21 mouse cellular contexts compared by ENCODE assay signal in the genomic region with DNA sequence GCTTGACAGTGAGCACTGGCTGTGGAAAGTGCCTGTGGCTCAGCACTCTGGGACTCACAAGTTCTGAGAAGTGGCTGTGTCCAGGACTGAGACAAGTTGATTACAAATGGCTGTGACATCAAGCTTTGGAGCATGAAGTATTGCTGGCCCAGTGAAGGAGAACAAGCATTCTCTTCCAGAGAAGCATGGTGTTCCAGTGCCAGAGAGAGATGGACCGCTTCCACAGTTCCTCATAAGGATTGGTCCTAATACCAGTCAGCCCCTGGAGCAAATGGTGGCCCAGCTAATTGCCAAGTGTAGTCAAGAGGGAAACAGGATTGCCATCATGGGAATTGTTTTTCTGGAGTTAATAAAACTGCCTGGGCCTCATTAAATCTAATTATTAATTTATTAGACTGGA. TPM values are rescaled to one million over a fixed set of nuclear protein-coding genes. Genes with fewer than 3 reads are reported as not detected.
DNase-seq lines count a peak whose midpoint lies in the region; TF ChIP-seq lines count a peak whose summit lies in the region.
"Had no signal": no experiment of that assay in that cellular context is flagged by ENCODE, and none has a peak within 500 bp of the region (broad histone marks: within the 10 kb centered on the region; RNA-seq: fewer than 3 reads in every experiment).

No protein-coding gene starts in this region.

- H3K4me3 ChIP-seq in left cerebral cortex, adult 2 months: no peak overlapping the region
- H3K4me3 ChIP-seq: embryonic facial prominence, embryonic 10.5 days; forebrain, embryonic 10.5 days; hindbrain, embryonic 15.5 days; limb, embryonic 15.5 days; midbrain, embryonic 13.5 days; neural tube, embryonic 12.5 days had no signal

- no peak for TF ChIP-seq CTCF in left cerebral cortex, adult 2 months (IDR thresholded peaks at IDR 0.05)

- intact Hi-C loops in left cerebral cortex, postnatal 4 days (cut with DNase I): no loop called here
- intact Hi-C loops in left cerebral cortex, adult 2 months (cut with DNase I): no loop called here

- peak; percentile 46 for DNase-seq in gastrocnemius, adult 18-20 months (ENCODE audit: low spot score)
- DNase-seq in gastrocnemius, postnatal 10 days: no peak
- DNase-seq in left cerebral cortex, postnatal 4 days: peak; percentile 68
- no peak for DNase-seq in left cerebral cortex, adult 2 months (ENCODE audit: extremely low spot score in 1 of 2, low spot score in 2 of 2)
- DNase-seq in fat pad, adult 2 months (ENCODE audit: extremely low read depth, low read depth, low spot score): peak; percentile 70
- no peak for DNase-seq in right cerebral cortex, adult 18-20 months
- no peak for DNase-seq in heart, adult 9 months (ENCODE audit: low spot score in 2 of 2)
- DNase-seq: cerebellum, adult 11 months; heart, adult 18-20 months; heart, postnatal 4 days; lung, embryonic 14.5 days; right cerebral cortex, postnatal 25 days had no signal

- H3K27ac ChIP-seq in left cerebral cortex, adult 2 months: no peak overlapping the region
- H3K27ac ChIP-seq: embryonic facial prominence, embryonic 10.5 days; forebrain, embryonic 10.5 days; hindbrain, embryonic 15.5 days; limb, embryonic 15.5 days; liver, embryonic 14.5 days; midbrain, embryonic 13.5 days; neural tube, embryonic 12.5 days had no signal

RNA-seq across cellular contexts. Expression of a gene that starts 7.3 kb away (rescaled TPM):
- total RNA-seq in gastrocnemius, adult 18-20 months (2021): 1 to 10 TPM; 5.1 to 5.6 TPM
- 10 to 100 TPM; 26.0 to 37.9 TPM for total RNA-seq in gastrocnemius, postnatal 10 days (2021)
- 10 to 100 TPM; 11.9 to 13.5 TPM for total RNA-seq in left cerebral cortex, postnatal 4 days (2021)
- total RNA-seq in left cerebral cortex, adult 2 months (2021): 10 to 100 TPM; 13.8 to 14.0 TPM
- total RNA-seq: MEL had no signal

RNA-seq across cellular contexts. Expression of a gene that starts 23.8 kb away (rescaled TPM):
- 10 to 100 TPM; 31.9 to 38.1 TPM for total RNA-seq in gastrocnemius, adult 18-20 months (2021)
- 10 to 100 TPM; 21.1 to 27.7 TPM for total RNA-seq in gastrocnemius, postnatal 10 days (2021)
- 10 to 100 TPM; 14.4 to 15.7 TPM for total RNA-seq in left cerebral cortex, postnatal 4 days (2021)
- 10 to 100 TPM; 21.8 to 32.0 TPM for total RNA-seq in left cerebral cortex, adult 2 months (2021)
- total RNA-seq: megakaryocyte, adult 5-6 weeks had no signal

RNA-seq across cellular contexts. Expression of a gene that starts 48.2 kb away (rescaled TPM):
- total RNA-seq in gastrocnemius, adult 18-20 months (2021): 1 to 10 TPM; 2.9 to 3.1 TPM
- 1 to 10 TPM; 1.4 to 2.8 TPM for total RNA-seq in gastrocnemius, postnatal 10 days (2021)
- 1 to 10 TPM; 4.0 to 4.7 TPM for total RNA-seq in left cerebral cortex, postnatal 4 days (2021)
- 1 to 10 TPM; 8.5 to 8.8 TPM for total RNA-seq in left cerebral cortex, adult 2 months (2021)

Comparison
In these comparisons a context has a peak if more than half of its experiments do, and no peak if none do; other contexts are left out.
1. DNase-seq: peak in gastrocnemius, adult 18-20 months (single experiment), left cerebral cortex, postnatal 4 days (single experiment) and fat pad, adult 2 months (single experiment); none in gastrocnemius, postnatal 10 days (single experiment), left cerebral cortex, adult 2 months (0 of 2), right cerebral cortex, adult 18-20 months (single experiment) and heart, adult 9 months (0 of 2).